Mouse (Mus musculus) cortical plate, adult 2 months (tissue): ENCODE measurements around the gene Olfr876.

Experiments
- CTCF ChIP-seq: fragments of 200-500 bp; IDR thresholded peaks from 2 replicates; pipeline ENCODE4 v1.5.1; 2011; ENCODE audit warnings: mild to moderate bottlenecking, control low read depth, low read length; ENCODE audit not compliant: insufficient read depth; ENCODE audit errors: extremely low read depth
- POLR2A ChIP-seq: fragments of 200-500 bp; IDR thresholded peaks from 2 replicates; pipeline ENCODE4 v1.6.1; 2011; ENCODE audit warnings: mild to moderate bottlenecking, low read length, control low read depth; ENCODE audit not compliant: insufficient read depth; ENCODE audit errors: extremely low read depth

DNA sequence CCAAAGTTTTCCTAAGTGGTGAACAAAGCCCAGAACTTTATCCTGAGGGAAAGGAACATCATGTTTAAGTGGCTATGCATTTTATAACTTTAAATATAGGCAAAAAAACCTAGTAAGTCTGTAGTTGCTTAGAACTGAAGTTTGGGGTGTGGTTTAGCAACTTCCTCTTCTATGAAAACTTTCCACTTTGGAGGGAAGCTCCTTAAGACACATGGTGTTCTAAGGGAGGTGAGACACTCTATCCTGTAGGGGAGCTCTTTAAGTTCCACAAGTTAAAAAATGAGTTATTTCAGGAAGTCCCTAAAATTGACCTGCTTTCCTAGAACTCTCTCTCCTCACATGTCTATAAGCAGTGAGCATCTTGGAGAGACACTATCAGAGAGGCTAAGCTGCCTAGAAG is 4.4 kb downstream of the Olfr876 start:
- TF ChIP-seq CTCF (no peak), POLR2A (no peak)
